Mouse (Mus musculus) urinary bladder, postnatal 10 days (tissue): ENCODE data around the gene Wdr6.
"Not testable (repeated sequence)": the region's sequence is repeated elsewhere in the genome, so short reads cannot be mapped to it uniquely, and the experiment has no call there.

Experiments
- DNase-seq: peaks from one replicate; pipeline ENCODE4 v3.0.0; 2022; ENCODE audit warnings: low spot score

Wdr6 gene

DNA sequence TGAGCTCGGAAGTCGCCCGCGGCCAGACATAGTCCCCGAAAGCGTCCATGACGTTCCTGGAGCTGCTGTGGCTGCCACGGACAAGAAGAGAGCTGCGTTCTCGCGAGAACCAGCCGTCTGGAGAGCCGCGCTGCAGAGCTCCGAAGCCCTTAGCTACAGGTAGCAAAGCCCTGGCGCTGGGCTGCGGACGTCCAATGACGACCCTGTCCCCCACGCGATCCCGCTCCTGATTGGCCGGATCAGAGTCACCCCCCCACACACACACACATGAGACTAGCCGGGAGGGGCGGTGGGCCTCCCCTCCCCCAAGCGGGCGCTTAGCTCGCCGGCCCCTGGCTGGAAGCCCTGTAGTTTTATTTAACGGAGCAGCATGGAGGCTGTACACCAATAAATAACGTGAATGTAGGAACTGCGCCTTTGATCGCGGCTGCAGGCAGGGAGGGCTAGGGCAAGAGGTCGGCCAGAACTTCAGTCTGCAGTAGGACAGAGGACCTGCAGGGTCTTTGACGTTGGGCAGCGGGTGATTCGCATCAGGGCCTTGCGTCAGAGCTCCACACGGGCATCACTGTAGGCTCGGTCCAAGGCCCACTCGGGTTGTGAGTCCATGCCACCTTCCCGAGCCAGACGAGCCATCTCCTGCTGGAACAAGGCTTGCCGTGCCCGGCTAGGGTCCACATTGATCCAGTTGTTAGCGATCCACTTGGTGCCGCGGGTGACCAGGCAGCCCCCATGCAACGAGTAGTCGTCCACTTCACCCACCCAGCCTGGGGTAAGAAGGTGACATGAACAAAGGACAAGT, at the start of gene Wdr6:
TSS of gene Wdr6 (minus strand) at position 195 of the 799 bp plus-strand sequence.
- peak; percentile 73 for DNase-seq

DNA sequence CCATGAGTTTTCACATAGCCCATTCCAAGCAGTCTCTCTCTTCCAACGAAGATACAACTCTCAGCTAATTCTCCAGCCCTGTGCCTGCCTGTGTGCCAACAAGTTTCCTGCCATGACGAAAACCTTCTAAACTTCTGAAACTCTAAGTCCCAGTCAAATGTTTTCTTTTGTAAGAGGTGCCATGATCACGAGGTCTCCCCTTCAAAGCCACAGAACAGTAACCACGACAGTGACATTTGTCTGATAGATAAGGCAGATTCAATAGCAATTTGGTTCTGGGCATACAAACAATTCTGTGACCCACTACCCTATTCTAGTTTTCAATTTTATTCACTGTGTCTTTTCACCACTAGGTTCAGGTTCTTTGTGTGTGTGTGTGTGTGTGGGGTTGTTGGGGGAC, 49.6 kb upstream of the Wdr6 start:
- DNase-seq: no peak

DNA sequence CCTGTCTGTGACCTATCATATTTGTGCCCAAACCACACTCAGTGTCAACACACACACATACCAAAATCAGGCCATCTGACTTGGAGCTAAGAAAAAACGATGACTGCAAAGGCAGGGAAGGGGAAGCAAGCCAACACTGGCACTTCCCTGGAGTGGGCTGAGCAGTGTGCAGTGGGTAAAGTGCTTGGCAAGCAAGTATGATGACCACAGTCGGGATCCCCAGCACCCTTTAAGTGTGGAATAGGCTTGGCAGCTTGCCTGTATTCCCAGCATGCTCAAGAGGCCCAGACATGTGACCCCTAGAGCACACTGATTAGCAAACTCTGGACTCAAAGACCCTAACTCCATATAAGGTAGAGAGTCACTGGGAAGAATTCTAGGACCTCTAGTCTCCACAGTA, 48.0 kb upstream of the Wdr6 start:
- DNase-seq: no peak

DNA sequence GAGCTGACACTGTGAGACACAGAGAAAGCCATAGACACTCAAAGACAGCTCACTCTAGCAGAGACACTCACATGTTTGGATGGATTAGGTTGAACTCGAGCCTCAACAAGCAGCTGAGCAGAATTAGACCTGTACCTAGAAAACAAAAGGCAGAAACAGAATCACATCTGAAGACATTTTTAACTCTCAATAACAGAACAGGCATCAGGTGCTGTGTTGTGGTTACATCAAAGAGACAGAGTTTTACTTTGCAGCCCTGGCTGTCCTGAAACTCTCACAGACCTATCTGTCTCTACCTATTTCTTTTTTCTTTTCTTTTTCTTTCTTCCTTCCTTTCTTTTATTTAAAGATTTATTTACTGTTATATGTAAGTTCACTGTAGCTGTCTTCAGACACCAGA, 38.8 kb upstream of the Wdr6 start:
- DNase-seq: no peak

DNA sequence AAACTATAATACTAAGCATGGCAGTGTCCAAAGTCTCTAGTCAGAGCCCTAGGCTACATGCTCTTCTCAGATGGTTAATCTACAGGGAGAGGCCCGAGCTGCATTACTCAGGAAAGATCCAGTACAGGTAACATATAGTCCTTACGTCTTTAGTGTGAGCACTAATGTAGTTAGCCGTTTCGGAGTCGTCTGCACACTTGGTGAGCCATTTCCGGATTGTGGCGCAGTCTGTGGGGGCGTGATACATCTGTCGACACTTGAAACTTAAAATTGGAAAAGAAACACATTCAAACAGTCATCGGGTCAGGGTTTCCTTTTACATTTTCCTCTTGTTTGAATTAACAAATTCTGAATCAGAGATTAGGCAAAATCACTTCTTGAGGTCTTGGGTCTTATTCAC, 32.9 kb upstream of the Wdr6 start:
- DNase-seq: no peak

DNA sequence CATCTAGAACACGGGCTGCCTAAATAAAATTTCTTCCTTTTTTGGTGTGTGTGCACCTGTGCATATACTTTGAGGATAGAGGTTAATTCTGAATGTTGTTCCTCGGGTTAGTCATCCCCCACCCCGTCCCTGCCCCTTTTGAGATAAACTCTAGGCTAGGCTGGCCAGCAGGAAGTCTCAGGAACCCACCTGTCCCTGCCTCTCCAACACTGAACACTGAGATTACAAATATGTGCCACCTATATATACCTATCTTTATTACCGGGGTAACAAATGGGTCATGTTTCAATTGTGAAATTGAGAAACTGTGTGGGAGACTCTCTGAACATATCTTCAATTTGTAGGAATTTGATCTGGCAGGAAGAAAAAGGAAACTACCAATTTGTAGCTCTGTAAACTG, 30.4 kb upstream of the Wdr6 start:
- no peak for DNase-seq

DNA sequence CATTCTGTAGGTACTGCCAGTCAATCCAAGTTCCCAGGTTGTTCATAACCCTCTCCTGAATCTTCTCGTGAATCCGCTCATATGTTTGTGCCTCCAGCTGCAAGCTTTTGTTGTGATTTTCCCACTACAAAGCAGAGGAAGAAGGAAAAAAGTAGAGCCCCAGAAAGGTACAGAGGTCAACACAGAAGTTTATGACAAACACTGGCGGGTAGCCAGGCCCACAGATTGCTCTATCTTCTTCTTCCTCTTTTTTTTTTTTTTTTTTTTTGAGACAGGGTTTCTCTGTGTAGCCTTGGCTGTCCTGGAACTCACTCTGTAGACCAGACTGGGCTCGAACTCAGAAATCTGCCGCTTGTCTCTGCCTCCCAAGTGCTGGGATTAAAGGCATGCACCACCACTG, 29.4 kb upstream of the Wdr6 start:
- not testable (repeated sequence) for DNase-seq

DNA sequence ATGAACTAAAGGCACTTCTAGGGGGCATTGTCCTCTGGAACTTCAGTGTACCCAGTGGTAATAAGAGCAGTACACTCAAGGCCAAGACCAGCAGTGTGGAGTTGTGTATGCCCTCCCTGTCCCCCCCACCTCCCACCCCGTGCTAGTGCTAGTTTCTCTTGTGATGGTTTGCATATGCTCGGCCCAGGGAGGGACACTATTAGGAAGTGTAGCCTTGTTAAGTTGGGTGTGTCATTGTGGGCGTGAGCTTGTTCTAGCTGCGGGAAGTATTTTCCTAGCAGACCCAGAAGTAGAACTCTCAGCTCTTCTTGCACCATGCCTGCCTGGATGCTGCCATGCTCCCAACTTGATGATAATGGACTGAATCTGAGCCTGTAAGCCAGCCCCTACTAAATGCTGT, 23.4 kb upstream of the Wdr6 start:
- no peak for DNase-seq

DNA sequence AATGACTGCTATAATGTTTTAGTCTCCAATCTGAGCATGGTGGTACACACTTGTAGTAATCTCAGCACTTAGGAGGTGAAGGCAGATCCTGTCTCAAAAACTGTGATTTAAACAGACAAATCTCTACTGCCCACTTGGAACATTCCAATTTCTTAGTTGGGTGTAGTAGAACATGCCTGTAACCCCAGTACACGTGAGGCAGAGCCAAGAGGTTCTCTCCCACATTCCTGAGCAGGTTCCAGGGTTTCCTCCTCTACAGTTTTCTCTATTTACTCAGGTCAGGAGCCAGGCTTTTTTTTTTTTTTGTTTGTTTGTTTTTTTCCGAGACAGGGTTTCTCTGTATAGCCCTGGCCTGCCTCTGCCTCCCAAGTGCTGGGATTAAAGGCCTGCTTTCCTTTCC, 21.5 kb upstream of the Wdr6 start:
- no peak for DNase-seq

DNA sequence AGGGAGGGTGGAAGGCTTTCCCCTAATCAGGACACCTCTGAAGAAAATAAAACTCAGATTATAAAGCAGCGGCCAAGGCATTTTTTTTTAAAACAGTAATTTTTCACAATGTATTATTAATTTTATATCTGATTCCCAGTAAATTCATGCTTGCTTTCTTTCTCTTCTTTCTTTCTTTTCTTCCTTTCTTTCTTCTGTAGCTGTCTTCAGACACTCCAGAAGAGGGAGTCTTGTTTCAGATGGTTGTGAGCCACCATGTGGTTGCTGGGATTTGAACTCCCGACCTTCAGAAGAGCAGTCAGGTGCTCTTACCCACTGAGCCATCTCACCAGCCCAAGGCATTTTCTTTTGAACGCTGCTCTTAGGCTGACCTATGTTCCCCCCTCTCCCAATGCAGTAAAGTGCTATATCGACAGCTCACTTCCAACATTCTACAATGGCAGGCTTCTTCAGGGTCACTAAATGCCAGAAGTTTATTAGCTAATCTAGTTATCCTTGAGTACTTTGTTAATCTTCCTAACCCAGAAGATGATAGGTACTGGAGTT, 20.6 kb upstream of the Wdr6 start:
- DNase-seq: no peak

DNA sequence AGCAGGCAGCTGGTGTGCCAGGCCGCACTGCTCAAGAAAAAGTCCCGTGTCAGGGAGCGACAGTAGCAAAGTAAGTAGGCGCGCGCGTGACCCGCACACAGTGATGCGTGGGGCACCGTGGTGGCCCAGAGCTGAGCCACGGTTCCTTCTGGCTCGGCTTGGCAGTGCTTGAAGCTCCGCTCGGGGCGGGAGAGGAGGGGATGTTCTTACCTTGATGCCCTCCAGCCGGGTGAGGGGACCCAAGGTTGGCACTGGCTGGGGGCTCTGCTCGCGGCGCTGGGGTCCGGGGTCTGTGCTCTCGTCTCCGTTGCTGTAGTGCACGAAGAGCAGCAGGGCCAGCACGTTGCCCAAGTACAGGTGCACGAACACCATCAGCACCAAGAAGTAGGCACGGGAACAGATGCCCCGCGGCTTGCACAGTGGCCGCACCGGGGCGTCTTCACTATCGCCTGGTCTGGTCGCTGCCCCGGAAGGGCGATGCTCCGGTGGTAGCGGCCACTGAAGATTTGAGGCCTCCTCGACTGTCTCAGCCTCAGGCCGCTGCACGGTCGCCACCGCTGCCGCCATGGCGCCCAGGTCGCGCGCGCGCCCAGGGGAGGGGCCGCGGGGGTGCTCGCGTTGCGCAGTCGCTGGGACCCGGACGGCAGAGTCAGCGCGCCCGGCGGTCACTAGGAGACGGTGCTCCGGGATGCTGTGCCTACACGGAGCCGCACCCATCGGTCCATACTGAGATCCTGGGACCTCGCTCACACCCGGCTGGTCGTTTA, 18.6 kb upstream of the Wdr6 start, which contains the start of gene P4htm:
TSS of gene P4htm (minus strand) at position 670 of the 767 bp plus-strand sequence.
- DNase-seq: no peak

DNA sequence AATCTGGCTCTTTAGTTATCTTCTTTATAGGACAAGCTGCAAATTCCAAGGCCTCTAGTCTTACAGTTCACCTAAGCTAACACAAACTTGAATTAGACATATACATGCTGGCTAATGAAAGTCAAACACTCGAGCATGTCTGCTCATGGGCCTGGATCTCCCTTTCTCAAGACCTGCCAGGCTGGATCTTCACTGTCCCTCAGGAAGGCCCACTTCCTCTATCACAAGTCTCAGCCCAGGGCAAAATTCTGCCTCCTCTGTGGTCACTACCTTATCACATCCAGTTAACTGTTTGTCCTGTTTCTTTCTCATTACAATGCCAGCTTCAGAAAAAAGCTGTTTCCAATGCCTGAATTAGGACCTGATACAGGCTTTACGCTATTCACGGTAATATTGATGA, 15.8 kb upstream of the Wdr6 start:
- no peak for DNase-seq

DNA sequence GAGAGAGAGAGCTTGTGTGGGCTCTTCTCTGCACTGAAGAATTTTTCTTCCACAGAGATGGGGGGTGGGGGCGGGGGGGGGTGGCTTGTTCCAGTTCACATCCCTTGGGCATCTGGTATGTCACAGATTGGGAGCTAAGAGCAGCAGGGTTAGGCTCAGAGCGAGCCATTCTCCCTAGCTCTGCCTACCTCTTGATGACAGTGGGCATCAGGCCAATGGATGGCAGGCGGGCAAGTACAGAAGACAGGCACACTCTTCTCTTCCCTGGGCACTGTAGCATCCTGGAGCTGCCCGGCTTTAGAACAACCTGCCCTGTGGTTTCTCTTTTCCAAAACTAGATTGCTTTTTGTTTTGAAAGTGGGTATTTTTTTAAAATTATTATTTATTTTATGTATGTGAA, 12.9 kb upstream of the Wdr6 start:
- DNase-seq: no peak

DNA sequence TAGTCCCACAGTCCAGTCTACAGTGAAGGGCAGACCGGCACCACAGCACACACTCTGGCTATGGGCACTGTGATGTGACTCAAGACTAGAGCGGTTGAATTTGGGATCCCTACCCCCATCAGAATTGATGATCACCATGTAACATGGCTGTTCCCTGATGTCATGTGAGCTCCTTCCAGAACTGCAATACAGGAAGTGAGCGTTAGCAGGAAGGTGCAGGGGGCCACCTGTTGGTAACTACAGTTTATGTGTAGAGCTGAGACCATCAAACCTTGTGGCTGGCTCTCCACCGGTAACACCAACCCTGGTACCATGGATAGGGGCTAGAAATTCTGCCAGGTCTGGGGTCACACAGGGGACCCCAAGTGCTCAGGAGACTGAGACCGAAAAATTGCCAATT, 10.7 kb upstream of the Wdr6 start:
- no peak for DNase-seq

DNA sequence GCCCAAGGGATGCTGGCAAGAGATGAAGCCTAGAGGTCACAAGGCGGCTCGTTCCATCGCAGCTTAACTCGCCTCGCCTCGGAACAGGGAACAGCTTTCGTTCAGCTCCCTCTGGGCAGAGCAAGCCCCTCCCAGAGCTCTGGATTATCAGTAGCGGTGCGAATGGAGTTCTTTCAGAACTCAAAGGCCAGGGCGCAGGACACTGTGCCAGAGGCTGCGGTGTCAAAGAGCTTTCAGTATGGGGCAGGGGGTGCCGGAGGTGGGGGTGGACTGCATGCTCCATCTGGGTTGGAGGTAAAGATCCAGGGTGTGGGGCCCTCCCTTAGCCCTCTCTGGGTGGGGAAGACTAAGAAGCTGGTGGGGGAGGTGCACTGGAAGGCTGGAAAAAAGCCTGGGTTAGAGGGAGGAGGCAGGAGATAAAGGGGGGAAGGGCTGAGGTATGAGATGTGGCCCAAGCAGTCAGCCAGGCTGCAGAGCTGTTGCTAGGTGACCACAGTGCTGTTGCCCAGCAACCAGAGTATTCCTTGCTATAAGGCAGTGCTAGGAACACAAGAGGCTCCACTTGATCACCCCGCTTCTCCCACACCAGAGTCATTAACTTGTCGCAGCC, 9.1 kb upstream of the Wdr6 start:
- no peak for DNase-seq

DNA sequence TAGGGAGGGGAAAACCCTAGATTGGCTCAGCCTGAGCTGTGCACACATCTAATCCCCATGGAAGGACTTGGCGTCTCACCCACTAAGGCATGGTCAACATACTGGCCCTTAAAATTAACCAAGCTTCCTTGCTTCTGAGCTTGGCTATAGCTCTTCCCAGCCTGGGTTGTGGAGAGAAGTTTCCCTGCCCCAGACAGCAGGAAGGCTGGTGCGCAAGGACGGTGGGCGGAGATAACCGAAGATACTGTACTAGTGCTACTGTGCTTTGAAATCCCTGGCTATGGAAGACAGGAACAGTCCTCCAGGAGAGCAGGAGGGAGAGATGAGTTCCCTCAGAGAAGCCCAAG, 778 bp upstream of the Wdr6 start:
- DNase-seq: no peak

DNA sequence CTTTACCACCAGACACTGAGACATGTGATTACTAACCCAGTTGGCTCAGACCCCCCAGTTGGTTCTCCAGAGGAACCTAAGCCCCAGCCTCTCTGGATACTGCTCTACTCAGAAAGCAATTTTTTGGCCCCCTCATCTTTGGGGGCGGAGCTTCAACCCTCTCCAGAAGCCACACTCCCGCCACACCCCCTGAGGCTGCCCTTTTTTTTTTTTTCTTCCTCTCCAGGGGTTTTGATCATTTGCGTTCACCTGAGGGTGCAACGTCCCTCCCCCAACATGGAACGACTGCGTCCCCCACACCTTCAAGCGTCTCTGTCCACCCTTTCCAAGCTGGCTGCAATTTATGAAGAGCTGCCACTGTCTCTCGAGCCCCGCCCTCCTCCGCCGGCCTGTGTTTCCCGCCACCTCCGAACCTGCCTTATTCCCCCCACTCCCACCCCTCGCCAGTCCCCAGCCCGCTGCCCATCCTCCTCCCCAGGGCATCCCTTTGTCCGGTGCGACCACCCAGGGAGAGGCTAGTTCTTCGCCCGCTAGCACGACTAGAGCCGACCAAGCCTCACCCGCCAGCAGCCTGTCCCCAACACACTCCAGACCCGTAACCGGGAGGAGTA, 500 bp downstream of the Wdr6 start:
- no peak for DNase-seq

DNA sequence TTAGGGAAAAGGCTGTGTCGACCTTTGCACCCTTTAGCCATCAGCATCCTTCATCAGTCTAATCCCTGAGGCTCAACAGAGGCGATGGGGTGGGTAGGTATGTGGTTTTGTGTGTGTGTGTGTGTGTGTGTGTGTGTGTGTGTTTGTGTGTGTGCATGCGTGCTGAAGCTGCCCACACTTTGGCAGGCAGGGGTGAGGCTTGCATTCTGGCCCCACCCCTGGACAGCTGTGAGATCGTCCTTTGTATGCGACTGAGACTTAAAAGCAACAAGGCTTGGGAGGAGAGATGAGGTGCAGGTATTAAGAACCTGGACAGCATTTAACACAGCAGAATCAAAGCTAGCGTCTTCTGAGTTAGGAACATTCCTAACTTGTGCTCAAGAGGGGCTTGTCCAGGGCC, 1.5 kb downstream of the Wdr6 start:
- DNase-seq: no peak

DNA sequence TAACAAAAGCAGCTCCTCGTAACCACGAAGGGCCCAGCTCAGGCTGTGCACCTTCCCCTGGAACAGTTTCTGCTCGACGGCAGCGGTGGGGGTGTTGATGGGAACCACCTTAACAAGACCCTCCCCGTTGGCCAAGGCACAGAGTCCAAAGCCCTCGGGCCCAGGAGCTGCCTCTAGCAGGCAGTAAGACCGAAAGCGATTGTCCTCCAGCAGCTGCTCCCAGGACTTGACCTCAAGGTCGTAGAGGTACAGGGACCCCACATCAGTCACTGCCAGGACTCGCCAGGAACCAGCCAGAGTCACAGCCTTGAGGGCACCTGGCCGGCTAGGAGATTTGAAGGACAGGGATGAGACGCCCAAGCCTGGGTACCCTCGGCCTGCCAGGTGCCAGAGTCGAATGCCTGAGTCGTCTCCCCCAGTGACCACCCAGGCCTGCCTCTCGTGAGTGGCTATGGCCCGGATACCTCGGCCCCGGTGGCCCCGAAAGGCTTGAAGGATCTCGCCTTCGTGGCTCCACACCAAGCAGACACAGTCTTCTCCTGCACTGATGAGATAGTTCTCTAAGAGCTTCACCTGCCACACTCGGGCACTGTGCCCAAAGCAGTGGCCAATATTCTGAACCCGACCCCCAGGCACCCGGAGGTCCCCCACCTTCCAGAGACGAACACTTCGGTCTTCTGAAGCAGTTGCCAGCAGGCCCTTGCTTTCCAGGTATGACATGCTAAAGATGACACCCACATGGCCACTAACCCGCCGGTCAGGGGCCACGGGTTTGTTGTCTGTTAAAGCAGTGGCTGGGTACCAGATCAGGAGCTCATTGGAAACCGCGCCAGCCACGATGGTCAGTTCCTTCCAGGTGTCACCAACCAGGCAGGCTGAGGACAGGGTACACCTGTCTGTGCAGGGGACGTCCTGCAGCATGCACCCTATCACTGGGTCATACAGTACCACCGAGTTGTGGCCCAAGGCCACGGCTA, 2.9 kb downstream of the Wdr6 start:
- DNase-seq: no peak

DNA sequence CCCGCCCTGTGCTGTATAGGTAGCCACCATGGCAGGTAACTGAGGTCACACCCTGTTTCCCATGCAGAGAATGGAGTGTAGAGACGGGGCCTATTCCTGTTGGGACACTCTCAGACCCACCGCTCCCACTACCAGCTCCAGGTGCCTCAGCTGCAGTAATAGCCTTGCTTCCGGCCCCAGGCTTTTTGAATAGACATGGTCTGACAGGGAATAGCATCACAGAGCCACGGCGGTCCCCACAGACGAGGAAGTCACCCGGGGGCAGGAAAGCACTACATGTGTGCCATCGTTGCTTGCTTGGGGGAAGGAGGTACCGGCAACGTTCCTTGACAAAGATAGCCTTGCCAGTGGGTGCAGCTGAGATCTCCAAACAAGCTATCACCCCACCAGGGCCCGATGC, 3.6 kb downstream of the Wdr6 start:
- no peak for DNase-seq
